Mouse (Mus musculus) erythroblast, embryonic 14.5 days (primary cell): Measurements from ENCODE around the gene Fbxw8.

ENCODE experiments used
- GATA1 ChIP-seq: IDR thresholded peaks from 2 replicates; pipeline ENCODE4 v1.6.1; 2012; ENCODE audit warnings: low read length, inconsistent platforms, mixed read lengths
- TAL1 ChIP-seq: IDR thresholded peaks from 3 replicates; pipeline ENCODE4 v1.6.1; 2012; ENCODE audit warnings: low read length, inconsistent platforms, mixed read lengths

GRCm38 (mm10) chr5:118078550-118078949 is 76.7 kb downstream of the Fbxw8 start:
- no peak for TF ChIP-seq GATA1
- no peak for TF ChIP-seq TAL1
